Mouse (Mus musculus) MEL (cell line): Measurements from ENCODE around the gene Rpl10-ps3.

ENCODE experiments used
- HCFC1 ChIP-seq: IDR thresholded peaks from 2 replicates; pipeline ENCODE4 v1.6.1; 2012; ENCODE audit warnings: low read depth, mild to moderate bottlenecking, inconsistent platforms, low read length, improper control_type of control experiment, moderate library complexity
- KAT2A ChIP-seq: conservative IDR thresholded peaks from 2 replicates; pipeline ENCODE4 v1.6.1; 2012; ENCODE audit warnings: low read depth, low read length, improper control_type of control experiment, inconsistent platforms
- POLR2A ChIP-seq, 2 experiments: IDR thresholded peaks; 2 replicates each; pipeline ENCODE4 v1.6.1; 2011 to 2012; ENCODE audit warnings: low read length in 2 of 2, mild to moderate bottlenecking in 2 of 2, control low read depth in 1 of 2, improper control_type of control experiment in 1 of 2, low read depth in 1 of 2, moderate library complexity in 1 of 2; ENCODE audit not compliant: control insufficient read depth in 1 of 2, insufficient read depth in 1 of 2, poor library complexity in 1 of 2
- TAL1 ChIP-seq: IDR thresholded peaks from 2 replicates; pipeline ENCODE4 v1.6.1; 2012; ENCODE audit warnings: mild to moderate bottlenecking, inconsistent platforms, low read length, moderate library complexity, mixed read lengths

DNA sequence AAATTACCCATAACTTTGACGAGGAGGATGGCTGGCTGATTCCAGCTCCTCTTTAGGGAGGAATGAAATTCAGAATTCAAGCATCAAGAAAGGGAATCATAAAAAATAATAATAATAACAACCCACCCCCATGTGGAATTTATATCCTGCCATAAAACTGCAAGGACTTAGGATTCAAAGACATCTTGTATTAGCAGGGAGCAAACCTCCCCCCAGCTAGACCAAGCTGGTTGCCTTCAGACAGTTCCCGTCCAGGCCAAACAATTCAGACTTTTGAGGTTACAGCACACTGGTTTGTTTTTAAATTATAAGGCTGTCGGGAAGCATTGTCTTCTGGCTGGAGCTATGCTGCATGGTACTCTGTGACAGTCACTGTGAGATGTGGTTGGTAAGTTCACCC is 17.8 kb upstream of the Rpl10-ps3 start:
- no peak for TF ChIP-seq POLR2A (IDR thresholded peaks at IDR 0.05; ENCODE audit: control insufficient read depth in 1 of 2, insufficient read depth in 1 of 2, low read depth in 1 of 2, low read length in 2 of 2, poor library complexity in 1 of 2)
- no peak for TF ChIP-seq HCFC1
- TF ChIP-seq TAL1: no peak
- TF ChIP-seq KAT2A: no peak
